Mouse (Mus musculus): ENCODE measurements at regions not wholly inside any gene's neighbourhood (a gene's known extent, or its start where the extent isn't known, plus 50 kb on each side); places are given as distances from the start of the nearest gene placed in this dataset.

DNA sequence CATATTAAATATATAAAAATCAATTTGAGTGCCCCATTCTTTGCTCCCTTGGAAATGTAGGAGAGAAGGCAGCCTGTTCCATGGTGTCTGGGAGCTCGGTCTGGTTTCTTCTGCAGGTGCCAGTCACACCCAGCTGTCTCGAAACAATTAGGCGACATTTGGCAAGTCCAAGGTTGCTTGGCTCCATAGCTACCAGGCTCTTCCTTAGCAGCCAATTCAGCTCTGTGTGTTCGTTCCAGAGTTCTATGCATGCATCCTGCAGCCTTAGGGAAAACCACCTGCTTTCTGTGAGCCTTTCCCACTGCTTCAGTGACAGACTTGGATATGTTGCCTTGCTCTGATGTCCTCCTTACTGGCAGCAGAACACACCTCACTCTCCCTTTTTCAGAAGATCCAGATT is 698.1 kb downstream of the Defb40 start:
- ATAC-seq = peak; percentile 61; the same call in 1 of the 2 replicates
- DNase-seq (ENCODE audit: low spot score) = peak; percentile 64

DNA sequence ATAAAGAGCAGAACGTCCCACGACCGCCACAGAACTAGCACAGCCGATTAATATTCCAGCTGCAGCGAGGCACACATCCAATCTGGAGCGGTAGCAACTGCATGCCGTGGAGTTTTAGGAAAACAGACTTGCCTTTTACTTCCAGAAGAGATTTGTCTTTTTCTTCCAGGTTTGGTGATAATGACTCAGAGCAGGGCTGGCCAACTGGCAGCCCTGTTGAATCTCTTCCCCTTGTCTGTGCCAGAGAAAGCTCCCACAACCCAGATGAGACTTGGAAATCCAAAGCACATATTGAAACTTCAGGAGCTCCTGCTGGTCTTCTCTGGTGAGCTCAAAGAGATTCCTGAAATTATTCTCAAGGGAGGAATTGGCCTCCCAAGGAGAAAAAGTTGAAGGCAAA is 709.8 kb downstream of the Defb40 start:
- Histone ChIP-seq H3K27ac (ENCODE audit: low read depth, low read length) (no peak overlapping the region), H3K36me3 (ENCODE audit: control insufficient read depth, insufficient read depth, low read length) (no peaks in the 10 kb centered on the region), H3K4me3 (ENCODE audit: low read depth, low read length) (no peak overlapping the region), H3K9me3 (replicated peaks; ENCODE audit: control insufficient read depth, low read length) (no peaks in the 10 kb centered on the region), H3K4me2 (ENCODE audit: low read length) (no peak overlapping the region), H3K27me3 (replicated peaks; ENCODE audit: control insufficient read depth, insufficient read depth, low read length) (no peaks in the 10 kb centered on the region), H3K9ac (ENCODE audit: low read length) (no peak overlapping the region), H3K4me1 (ENCODE audit: control insufficient read depth, insufficient read depth, low read length) (no peaks in the 10 kb centered on the region)
- DNase-seq (ENCODE audit: low spot score) (peak; percentile 23), ATAC-seq (no peak)
- WGBS = 56% methylated on average over 7 of the region's 7 CpGs

More for the DNA sequence above, 698.1 kb downstream of the Defb40 start:
- H3K4me2 ChIP-seq (ENCODE audit: low read length) = no peak overlapping the region
- no peaks in the 10 kb centered on the region for H3K36me3 ChIP-seq (ENCODE audit: control insufficient read depth, insufficient read depth, low read length)
- 67% methylated on average over 4 of the region's 4 CpGs for WGBS
- no peak overlapping the region for H3K4me3 ChIP-seq (ENCODE audit: low read depth, low read length)
- no peaks in the 10 kb centered on the region for H3K27me3 ChIP-seq (replicated peaks; ENCODE audit: control insufficient read depth, insufficient read depth, low read length)
- H3K27ac ChIP-seq (ENCODE audit: low read depth, low read length) = no peak overlapping the region
- no peaks in the 10 kb centered on the region for H3K9me3 ChIP-seq (replicated peaks; ENCODE audit: control insufficient read depth, low read length)
- no peak overlapping the region for H3K9ac ChIP-seq (ENCODE audit: low read length)
- H3K4me1 ChIP-seq (ENCODE audit: control insufficient read depth, insufficient read depth, low read length) = no peaks in the 10 kb centered on the region

DNA sequence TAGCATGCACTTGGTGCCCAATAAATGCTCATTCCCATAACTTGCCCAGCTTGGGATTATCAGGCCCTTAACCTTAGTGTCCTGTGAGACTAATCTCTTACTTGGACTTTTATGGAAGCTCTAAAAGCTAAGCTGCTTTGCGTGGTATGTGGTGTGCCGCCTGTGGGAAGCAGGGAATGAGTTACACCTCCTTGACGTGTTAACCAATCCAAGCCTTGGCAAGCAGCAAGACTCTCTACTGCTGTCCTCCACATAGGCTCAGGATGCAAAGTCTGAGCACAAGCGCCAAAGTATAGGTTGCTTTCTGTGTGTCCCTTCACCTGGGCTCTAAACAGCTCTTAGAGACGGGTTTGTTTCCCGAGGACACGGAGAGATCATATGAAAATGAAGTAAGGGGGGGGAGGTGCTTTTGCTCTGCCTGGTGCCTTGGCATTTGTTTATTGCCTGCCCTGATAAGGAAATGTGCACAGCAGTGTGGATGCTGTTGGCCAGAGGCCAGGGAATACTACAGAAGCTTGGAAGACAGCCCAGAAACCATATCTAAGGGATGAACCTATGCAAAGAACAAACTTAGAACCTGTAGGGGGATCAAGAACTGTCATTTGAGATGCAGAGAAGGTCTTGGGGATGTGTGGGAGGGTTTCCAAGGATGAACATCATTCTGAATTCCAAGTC is 719.6 kb downstream of the Defb40 start:
- no peak overlapping the region for H3K4me2 ChIP-seq (ENCODE audit: low read length)
- no peaks in the 10 kb centered on the region for H3K36me3 ChIP-seq (ENCODE audit: control insufficient read depth, insufficient read depth, low read length)
- DNase-seq (ENCODE audit: low spot score) = peak; percentile 54
- no peak overlapping the region for H3K4me3 ChIP-seq (ENCODE audit: low read depth, low read length)
- H3K27me3 ChIP-seq (replicated peaks; ENCODE audit: control insufficient read depth, insufficient read depth, low read length) = no peaks in the 10 kb centered on the region
- no peaks in the 10 kb centered on the region for H3K4me1 ChIP-seq (ENCODE audit: control insufficient read depth, insufficient read depth, low read length)
- ATAC-seq = no peak
- H3K27ac ChIP-seq (ENCODE audit: low read depth, low read length) = no peak overlapping the region
- H3K9me3 ChIP-seq (replicated peaks; ENCODE audit: control insufficient read depth, low read length) = no peaks in the 10 kb centered on the region
- WGBS = 77% methylated on average over 7 of the region's 7 CpGs
- H3K9ac ChIP-seq (ENCODE audit: low read length) = no peak overlapping the region

DNA sequence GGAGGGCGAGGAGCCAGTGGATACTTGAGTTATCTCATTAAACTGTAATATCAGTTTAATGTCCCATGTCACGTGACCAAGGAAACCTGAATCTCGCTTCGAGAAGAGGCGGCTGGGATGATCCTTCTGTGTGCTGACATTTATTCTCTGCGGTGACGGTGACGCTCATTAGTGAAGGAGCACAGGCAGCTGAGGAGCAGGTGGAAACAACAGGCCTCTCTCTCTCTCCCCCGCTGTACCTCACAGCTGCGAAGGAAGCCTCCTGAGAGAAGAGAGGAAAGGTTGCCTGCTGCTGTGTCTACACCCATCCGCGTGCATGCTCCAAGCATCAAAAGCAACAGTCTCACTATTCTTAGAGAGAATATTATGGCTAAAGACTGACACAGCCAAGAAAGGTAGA is 731.8 kb downstream of the Defb40 start:
- no peak overlapping the region for H3K4me2 ChIP-seq (ENCODE audit: low read length)
- H3K9ac ChIP-seq (ENCODE audit: low read length) = no peak overlapping the region
- H3K27me3 ChIP-seq (replicated peaks; ENCODE audit: control insufficient read depth, insufficient read depth, low read length) = no peaks in the 10 kb centered on the region
- no peaks in the 10 kb centered on the region for H3K36me3 ChIP-seq (ENCODE audit: control insufficient read depth, insufficient read depth, low read length)
- no peaks in the 10 kb centered on the region for H3K4me1 ChIP-seq (ENCODE audit: control insufficient read depth, insufficient read depth, low read length)
- H3K9me3 ChIP-seq (replicated peaks; ENCODE audit: control insufficient read depth, low read length) = no peaks in the 10 kb centered on the region
- DNase-seq (ENCODE audit: low spot score) (no peak), ATAC-seq (no peak)
- H3K4me3 ChIP-seq (ENCODE audit: low read depth, low read length) = no peak overlapping the region
- 81% methylated on average over 12 of the region's 12 CpGs for whole genome bisulfite sequencing
- H3K27ac ChIP-seq (ENCODE audit: low read depth, low read length) = no peak overlapping the region

- H3K4me1 ChIP-seq (ENCODE audit: control insufficient read depth, insufficient read depth, low read length) = 0 out of 2 replicates have a peak, but pooled peaks cover 2% of the 10 kb centered on the region
- H3K4me2 ChIP-seq (ENCODE audit: low read length) = no peak overlapping the region
- H3K27ac ChIP-seq (ENCODE audit: low read depth, low read length) = no peak overlapping the region
- H3K36me3 ChIP-seq (ENCODE audit: control insufficient read depth, insufficient read depth, low read length) = no peaks in the 10 kb centered on the region
- WGBS = 53% methylated on average over 2 of the region's 2 CpGs
- ATAC-seq (no peak), DNase-seq (ENCODE audit: low spot score) (peak; percentile 13)
- H3K27me3 ChIP-seq (replicated peaks; ENCODE audit: control insufficient read depth, insufficient read depth, low read length) = no peaks in the 10 kb centered on the region
- no peak overlapping the region for H3K9ac ChIP-seq (ENCODE audit: low read length)
- H3K9me3 ChIP-seq (replicated peaks; ENCODE audit: control insufficient read depth, low read length) = no peaks in the 10 kb centered on the region
- H3K4me3 ChIP-seq (ENCODE audit: low read depth, low read length) = no peak overlapping the region
Observed at GRCm38 (mm10) chr8:18217599-18217998, 760.5 kb downstream of the Defb40 start.

- H3K9me3 ChIP-seq (replicated peaks; ENCODE audit: control insufficient read depth, low read length) = no peaks in the 10 kb centered on the region
- no peak overlapping the region for H3K27ac ChIP-seq (ENCODE audit: low read depth, low read length)
- no peaks in the 10 kb centered on the region for H3K36me3 ChIP-seq (ENCODE audit: control insufficient read depth, insufficient read depth, low read length)
- WGBS = 84% methylated on average over 7 of the region's 7 CpGs
- H3K4me1 ChIP-seq (ENCODE audit: control insufficient read depth, insufficient read depth, low read length) = 0 out of 2 replicates have a peak, but pooled peaks cover 2% of the 10 kb centered on the region
- H3K4me3 ChIP-seq (ENCODE audit: low read depth, low read length) = no peak overlapping the region
- H3K4me2 ChIP-seq (ENCODE audit: low read length) = no peak overlapping the region
- no peak overlapping the region for H3K9ac ChIP-seq (ENCODE audit: low read length)
- H3K27me3 ChIP-seq (replicated peaks; ENCODE audit: control insufficient read depth, insufficient read depth, low read length) = no peaks in the 10 kb centered on the region
- DNase-seq (ENCODE audit: low spot score) = peak; percentile 10
- ATAC-seq = peak; percentile 62; the same call in 1 of the 2 replicates
Observed at GRCm38 (mm10) chr8:18217192-18217591, 760.9 kb downstream of the Defb40 start.

- Histone ChIP-seq H3K9ac (ENCODE audit: low read length) (no peak overlapping the region), H3K27me3 (replicated peaks; ENCODE audit: control insufficient read depth, insufficient read depth, low read length) (no peaks in the 10 kb centered on the region), H3K9me3 (replicated peaks; ENCODE audit: control insufficient read depth, low read length) (no peaks in the 10 kb centered on the region), H3K4me2 (ENCODE audit: low read length) (no peak overlapping the region), H3K4me3 (ENCODE audit: low read depth, low read length) (no peak overlapping the region), H3K36me3 (ENCODE audit: control insufficient read depth, insufficient read depth, low read length) (no peaks in the 10 kb centered on the region), H3K4me1 (ENCODE audit: control insufficient read depth, insufficient read depth, low read length) (0 out of 2 replicates have a peak, but pooled peaks cover 2% of the 10 kb centered on the region), H3K27ac (ENCODE audit: low read depth, low read length) (no peak overlapping the region)
- no peak for DNase-seq (ENCODE audit: low spot score)
- no peak for ATAC-seq
- 54% methylated on average over 1 of the region's 1 CpGs for WGBS
Observed at GRCm38 (mm10) chr8:18216516-18216915, 761.5 kb downstream of the Defb40 start.

GRCm38 (mm10) chr8:18210067-18210466 is 768.0 kb downstream of the Defb40 start:
- WGBS = 89% methylated on average over 1 of the region's 1 CpGs
- H3K4me3 ChIP-seq (ENCODE audit: low read depth, low read length) = no peak overlapping the region
- no peak overlapping the region for H3K4me2 ChIP-seq (ENCODE audit: low read length)
- DNase-seq (ENCODE audit: low spot score) = no peak
- no peak overlapping the region for H3K9ac ChIP-seq (ENCODE audit: low read length)
- no peaks in the 10 kb centered on the region for H3K4me1 ChIP-seq (ENCODE audit: control insufficient read depth, insufficient read depth, low read length)
- no peaks in the 10 kb centered on the region for H3K9me3 ChIP-seq (replicated peaks; ENCODE audit: control insufficient read depth, low read length)
- H3K36me3 ChIP-seq (ENCODE audit: control insufficient read depth, insufficient read depth, low read length) = no peaks in the 10 kb centered on the region
- no peak overlapping the region for H3K27ac ChIP-seq (ENCODE audit: low read depth, low read length)
- no peak for ATAC-seq
- H3K27me3 ChIP-seq (replicated peaks; ENCODE audit: control insufficient read depth, insufficient read depth, low read length) = no peaks in the 10 kb centered on the region

DNA sequence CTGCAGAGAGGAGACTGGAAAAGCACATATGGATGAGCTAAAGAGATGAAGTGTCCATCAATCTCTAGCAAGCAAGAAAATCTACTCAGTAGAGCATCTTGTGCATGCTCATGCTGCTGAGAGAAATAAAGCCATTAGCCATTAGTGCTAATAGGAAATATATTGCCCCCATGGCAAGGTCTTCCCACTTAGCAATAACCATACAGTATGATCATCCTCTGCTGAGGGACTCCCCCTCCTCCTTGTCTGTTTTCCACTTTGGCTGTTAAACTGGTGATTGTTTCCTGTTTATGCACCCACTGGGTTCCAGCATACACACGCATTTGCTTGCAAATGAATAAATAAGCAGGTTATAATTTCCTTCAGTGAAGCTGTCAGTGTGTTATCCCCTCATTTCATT is 769.4 kb downstream of the Defb40 start:
- H3K27ac ChIP-seq (ENCODE audit: low read depth, low read length) = no peak overlapping the region
- H3K9me3 ChIP-seq (replicated peaks; ENCODE audit: control insufficient read depth, low read length) = no peaks in the 10 kb centered on the region
- no peaks in the 10 kb centered on the region for H3K4me1 ChIP-seq (ENCODE audit: control insufficient read depth, insufficient read depth, low read length)
- DNase-seq (ENCODE audit: low spot score) (no peak), ATAC-seq (no peak)
- no peaks in the 10 kb centered on the region for H3K36me3 ChIP-seq (ENCODE audit: control insufficient read depth, insufficient read depth, low read length)
- WGBS = 77% methylated on average over 1 of the region's 1 CpGs
- H3K4me2 ChIP-seq (ENCODE audit: low read length) = no peak overlapping the region
- no peaks in the 10 kb centered on the region for H3K27me3 ChIP-seq (replicated peaks; ENCODE audit: control insufficient read depth, insufficient read depth, low read length)
- no peak overlapping the region for H3K9ac ChIP-seq (ENCODE audit: low read length)
- H3K4me3 ChIP-seq (ENCODE audit: low read depth, low read length) = no peak overlapping the region

Data from forebrain, embryonic 14.5 days (tissue).